Mouse (Mus musculus): ENCODE results near the gene Ccdc115. TPM values are rescaled to one million over a fixed set of nuclear protein-coding genes. Genes with fewer than 3 reads are reported as not detected.
"Not testable (repeated sequence)": the region's sequence is repeated elsewhere in the genome, so short reads cannot be mapped to it uniquely, and the experiment has no call there.

The Ccdc115 gene
- polyA plus RNA-seq, 1 experiment: 17.1 TPM

DNA sequence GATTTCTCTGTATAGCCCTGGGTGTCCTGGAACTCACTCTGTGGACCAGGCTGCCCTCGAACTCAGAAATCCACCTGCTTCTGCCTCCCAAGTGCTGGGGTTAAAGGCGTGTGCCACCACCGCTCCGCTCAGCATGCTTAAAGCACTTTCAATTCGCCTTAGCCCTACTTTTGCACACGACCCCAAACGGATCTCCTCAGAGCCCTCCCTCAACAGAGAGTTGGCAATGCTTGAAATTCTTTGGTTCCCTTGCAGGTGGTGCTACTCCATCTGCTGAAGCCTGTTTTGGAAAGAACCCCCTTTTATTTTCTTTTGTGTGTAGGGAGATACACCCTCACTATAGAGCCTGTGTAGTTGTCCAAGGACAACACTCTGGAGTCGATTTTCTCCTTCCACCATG is 19.0 kb upstream of the Ccdc115 start:
- Histone ChIP-seq H3K4me3 (no peak overlapping the region), H3K36me3 (ENCODE audit: control insufficient read depth, insufficient read depth) (no peaks in the 10 kb centered on the region), H3K27me3 (ENCODE audit: control insufficient read depth, insufficient read depth, insufficient read length) (peaks cover 26% of the 10 kb centered on the region), H3ac (ENCODE audit: control insufficient read depth, insufficient read length) (no peak overlapping the region), H3K79me2 (ENCODE audit: control insufficient read depth, insufficient read depth) (no peaks in the 10 kb centered on the region), H3K4me2 (ENCODE audit: low read depth) (no peak overlapping the region)
- no peak for TF ChIP-seq REST (IDR thresholded peaks at IDR 0.05; ENCODE audit: insufficient read depth, insufficient read length)
- no peak for TF ChIP-seq POLR2A (IDR thresholded peaks at IDR 0.05; ENCODE audit: insufficient read length, low read depth)
- no peak for TF ChIP-seq MYOG (IDR thresholded peaks at IDR 0.05; ENCODE audit: control insufficient read depth in 1 of 3, insufficient read depth in 1 of 3, insufficient read length in 2 of 3, low read depth in 2 of 3)
- TF ChIP-seq TCF3 (IDR thresholded peaks at IDR 0.05; ENCODE audit: insufficient read length, low read depth): no peak
- no peak for TF ChIP-seq TCF12 (IDR thresholded peaks at IDR 0.05; ENCODE audit: insufficient read depth, poor library complexity, severe bottlenecking)
- TF ChIP-seq CEBPB (IDR thresholded peaks at IDR 0.05; ENCODE audit: insufficient read depth, poor library complexity, severe bottlenecking): no peak
- TF ChIP-seq POLR2AphosphoS2 (IDR thresholded peaks at IDR 0.05; ENCODE audit: insufficient read length, low read depth): no peak
- no peak for TF ChIP-seq E2F4 (IDR thresholded peaks at IDR 0.05; ENCODE audit: insufficient read depth)
- no peak for TF ChIP-seq MAX (IDR thresholded peaks at IDR 0.05; ENCODE audit: low read depth)
- no peak for TF ChIP-seq MYOD1 (IDR thresholded peaks at IDR 0.05; ENCODE audit: control insufficient read depth in 1 of 3, insufficient read length in 2 of 3, low read depth in 2 of 3)
- no peak for TF ChIP-seq SRF (IDR thresholded peaks at IDR 0.05; ENCODE audit: control insufficient read depth, insufficient read length, low read depth)
- no peak for TF ChIP-seq USF1 (IDR thresholded peaks at IDR 0.05; ENCODE audit: low read depth)

DNA sequence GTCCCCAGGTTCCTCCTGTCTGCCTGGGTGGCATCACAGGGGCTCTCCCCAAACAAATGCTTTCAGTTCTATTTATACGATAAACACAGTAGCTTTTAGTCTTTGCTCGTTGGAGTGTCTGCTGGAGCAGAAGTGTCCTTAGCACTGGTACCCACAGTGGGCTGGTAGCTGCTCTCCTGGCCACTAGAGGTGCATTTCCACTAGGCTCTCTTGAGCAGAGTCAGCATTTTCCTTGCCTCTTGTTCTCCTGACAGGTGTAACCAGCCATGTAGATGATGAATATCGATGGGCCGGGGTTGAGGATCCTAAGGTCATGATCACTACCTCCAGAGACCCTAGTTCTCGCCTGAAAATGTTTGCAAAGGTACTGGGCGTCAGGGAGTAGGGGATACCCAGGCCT is 3.7 kb upstream of the Ccdc115 start:
- no peak overlapping the region for H3ac ChIP-seq (ENCODE audit: control insufficient read depth, insufficient read length)
- peaks cover 40% of the 10 kb centered on the region for H3K36me3 ChIP-seq (ENCODE audit: control insufficient read depth, insufficient read depth)
- no peak overlapping the region for H3K4me3 ChIP-seq
- peaks cover 18% of the 10 kb centered on the region for H3K79me2 ChIP-seq (ENCODE audit: control insufficient read depth, insufficient read depth)
- no peak overlapping the region for H3K4me2 ChIP-seq (ENCODE audit: low read depth)
- no peak for TF ChIP-seq TCF3 (IDR thresholded peaks at IDR 0.05; ENCODE audit: insufficient read length, low read depth)
- H3K27me3 ChIP-seq (ENCODE audit: control insufficient read depth, insufficient read depth, insufficient read length): no peaks in the 10 kb centered on the region

DNA sequence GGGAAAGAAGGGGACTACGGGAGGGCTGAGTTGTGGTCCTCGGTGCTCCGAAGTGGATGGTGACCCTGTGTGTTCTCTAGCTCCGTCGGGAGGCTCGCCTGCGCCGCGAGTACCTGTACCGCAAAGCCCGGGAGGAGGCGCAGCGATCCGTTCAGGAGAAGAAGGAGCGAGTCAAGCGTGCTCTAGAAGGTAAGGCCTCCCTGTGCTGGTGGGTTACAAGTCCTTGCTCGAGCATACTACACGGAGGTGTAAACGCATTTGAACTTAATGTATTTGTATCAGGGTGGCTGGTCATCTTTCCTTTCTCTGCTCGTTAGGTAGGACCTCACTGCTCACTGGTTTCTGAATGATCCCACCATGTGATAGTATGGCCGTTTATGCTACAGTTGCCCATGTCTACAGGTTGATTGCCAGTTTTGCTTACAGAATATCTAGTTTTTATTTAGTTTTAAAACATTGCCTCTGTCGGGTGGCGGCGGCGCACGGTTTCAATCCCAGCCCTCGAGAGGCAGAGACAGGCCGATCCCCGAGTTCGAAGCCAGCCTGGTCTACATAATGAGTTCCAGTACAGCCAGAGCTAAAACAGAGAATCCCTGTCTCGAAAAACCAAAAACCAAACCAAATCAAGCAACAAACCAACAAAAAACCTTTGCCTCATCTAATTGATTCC is 624 bp upstream of the Ccdc115 start:
- Histone ChIP-seq H3K4me3 (peak overlapping the region; percentile 94), H3ac (ENCODE audit: control insufficient read depth, insufficient read length) (peak overlapping the region; percentile 51), H3K4me2 (ENCODE audit: low read depth) (peak overlapping the region; percentile 85), H3K79me2 (ENCODE audit: control insufficient read depth, insufficient read depth) (peaks cover 18% of the 10 kb centered on the region), H3K27me3 (ENCODE audit: control insufficient read depth, insufficient read depth, insufficient read length) (no peaks in the 10 kb centered on the region), H3K36me3 (ENCODE audit: control insufficient read depth, insufficient read depth) (peaks cover 18% of the 10 kb centered on the region)
- TF ChIP-seq MYOG (IDR thresholded peaks at IDR 0.05; ENCODE audit: control insufficient read depth in 1 of 3, insufficient read depth in 1 of 3, insufficient read length in 2 of 3, low read depth in 2 of 3) (no peak), CEBPB (IDR thresholded peaks at IDR 0.05; ENCODE audit: insufficient read depth, poor library complexity, severe bottlenecking) (no peak), TCF3 (IDR thresholded peaks at IDR 0.05; ENCODE audit: insufficient read length, low read depth) (no peak), POLR2A (IDR thresholded peaks at IDR 0.05; ENCODE audit: insufficient read length, low read depth) (no peak), REST (IDR thresholded peaks at IDR 0.05; ENCODE audit: insufficient read depth, insufficient read length) (no peak), SRF (IDR thresholded peaks at IDR 0.05; ENCODE audit: control insufficient read depth, insufficient read length, low read depth) (no peak)

DNA sequence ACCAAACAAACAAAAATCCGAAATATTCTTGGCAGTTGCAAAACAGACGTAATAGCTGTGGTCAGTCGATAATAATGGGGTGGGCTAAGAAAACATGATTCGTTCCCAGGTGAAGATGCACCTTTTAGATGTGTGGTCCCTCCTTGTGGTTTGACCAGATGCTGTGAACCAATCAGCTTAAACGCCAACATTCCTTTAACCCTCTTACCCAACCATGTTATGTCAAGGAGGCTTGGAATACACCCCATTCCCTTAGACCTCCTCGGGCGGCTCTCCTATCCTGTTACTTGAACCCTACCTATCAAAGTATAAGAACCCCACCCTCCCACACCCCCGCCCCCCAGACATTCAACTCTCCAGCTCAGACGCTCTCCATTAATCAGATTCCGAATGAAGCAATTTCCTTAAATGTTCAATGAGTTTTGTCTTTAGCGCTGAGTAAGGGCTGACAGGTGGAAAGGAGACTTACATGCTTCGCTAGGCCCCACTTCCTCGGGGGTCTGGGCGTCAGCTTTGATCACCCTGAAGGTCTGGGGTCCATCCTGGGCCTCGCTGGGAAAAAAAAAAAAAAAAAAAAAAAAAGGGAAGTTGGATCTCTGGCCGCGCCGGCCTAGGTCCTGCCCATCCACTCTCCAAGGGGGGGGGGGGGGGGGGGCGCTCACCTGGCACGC is 956 bp downstream of the Ccdc115 start:
- H3K36me3 ChIP-seq (ENCODE audit: control insufficient read depth, insufficient read depth): peaks cover 6% of the 10 kb centered on the region
- peak overlapping the region; percentile 51 for H3ac ChIP-seq (ENCODE audit: control insufficient read depth, insufficient read length)
- H3K4me2 ChIP-seq (ENCODE audit: low read depth): peak overlapping the region; percentile 54
- H3K79me2 ChIP-seq (ENCODE audit: control insufficient read depth, insufficient read depth): peaks cover 18% of the 10 kb centered on the region
- TF ChIP-seq TCF12 (IDR thresholded peaks at IDR 0.05; ENCODE audit: insufficient read depth, poor library complexity, severe bottlenecking): no peak
- no peak for TF ChIP-seq SRF (IDR thresholded peaks at IDR 0.05; ENCODE audit: control insufficient read depth, insufficient read length, low read depth)
- no peak for TF ChIP-seq MAX (IDR thresholded peaks at IDR 0.05; ENCODE audit: low read depth)
- TF ChIP-seq USF1 (IDR thresholded peaks at IDR 0.05; ENCODE audit: low read depth): no peak
- no peak for TF ChIP-seq POLR2AphosphoS2 (IDR thresholded peaks at IDR 0.05; ENCODE audit: insufficient read length, low read depth)
- TF ChIP-seq E2F4 (IDR thresholded peaks at IDR 0.05; ENCODE audit: insufficient read depth): no peak
- no peaks in the 10 kb centered on the region for H3K27me3 ChIP-seq (ENCODE audit: control insufficient read depth, insufficient read depth, insufficient read length)
- H3K4me3 ChIP-seq: peak overlapping the region; percentile 94

DNA sequence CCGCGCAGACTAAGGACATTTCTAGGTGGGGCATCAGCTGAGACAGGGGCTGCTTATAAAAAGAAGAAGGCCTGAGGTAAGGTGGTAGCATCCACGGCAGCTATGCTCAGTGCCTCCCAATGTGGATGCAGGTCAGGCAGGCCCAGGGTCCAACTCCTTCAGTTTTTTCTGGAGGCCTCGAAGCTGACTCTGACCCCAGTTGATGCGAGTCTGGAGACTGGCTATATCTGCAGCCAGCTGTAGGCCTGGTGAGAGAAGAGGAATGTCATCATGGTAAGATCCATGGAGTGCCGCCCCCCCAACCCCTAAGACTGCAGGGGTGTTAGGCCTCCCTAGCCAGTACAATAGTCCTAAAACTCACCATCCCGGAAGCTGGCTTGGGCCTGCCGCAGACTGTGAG is 2.1 kb downstream of the Ccdc115 start:
- not testable (repeated sequence) for H3K4me3 ChIP-seq; H3K27me3 ChIP-seq (ENCODE audit: control insufficient read depth, insufficient read depth, insufficient read length); H3K4me2 ChIP-seq (ENCODE audit: low read depth); H3K36me3 ChIP-seq (ENCODE audit: control insufficient read depth, insufficient read depth); H3ac ChIP-seq (ENCODE audit: control insufficient read depth, insufficient read length)
- H3K79me2 ChIP-seq (ENCODE audit: control insufficient read depth, insufficient read depth): peaks cover 18% of the 10 kb centered on the region

All from myocyte (in vitro differentiated cells).